Mouse (Mus musculus) lung, postnatal 0 days (tissue): Measurements from ENCODE around the gene Dhdh. TPM values are rescaled to one million over a fixed set of nuclear protein-coding genes. Genes with fewer than 3 reads are reported as not detected.

Source experiments
- ATAC-seq: fragments of 200-750 bp; cut with Nextera tagmentation; 2 replicates; pipeline ENCODE4 v1.8.0; 2017; ENCODE audit warnings: moderate library complexity
- DNase-seq: peaks from one replicate; pipeline ENCODE4 v3.0.0-alpha.2; 2016; ENCODE audit warnings: low spot score
- H3K27ac ChIP-seq: fragments of 300-500 bp; sonication (generic); 2 replicates; pipeline ENCODE4 v1.5.1; 2014; ENCODE audit warnings: antibody characterized with exemption, mild to moderate bottlenecking, low read length, mixed read lengths
- H3K27me3 ChIP-seq: fragments of 300-500 bp; sonication (generic); replicated peaks from 2 replicates; pipeline ENCODE4 v1.6.1; 2014; ENCODE audit warnings: low read length, mixed read lengths; ENCODE audit not compliant: insufficient read depth
- H3K36me3 ChIP-seq: fragments of 300-500 bp; sonication (generic); 2 replicates; pipeline ENCODE4 v1.6.1; 2014; ENCODE audit warnings: low read length, mixed read lengths; ENCODE audit not compliant: insufficient read depth
- H3K4me1 ChIP-seq: fragments of 300-500 bp; sonication (generic); 2 replicates; pipeline ENCODE4 v1.6.1; 2014; ENCODE audit warnings: antibody characterized with exemption, low read depth, low read length, mixed read lengths; ENCODE audit not compliant: insufficient read depth
- H3K4me2 ChIP-seq: fragments of 300-500 bp; sonication (generic); replicated peaks from 2 replicates; pipeline ENCODE4 v1.6.1; 2014; ENCODE audit warnings: low read depth, mild to moderate bottlenecking, low read length, moderate library complexity, mixed read lengths
- H3K4me3 ChIP-seq: fragments of 300-500 bp; sonication (generic); 2 replicates; pipeline ENCODE4 v1.5.1; 2014; ENCODE audit warnings: low read depth, low read length
- H3K9ac ChIP-seq: fragments of 300-500 bp; sonication (generic); replicated peaks from 2 replicates; pipeline ENCODE4 v1.6.1; 2014; ENCODE audit warnings: low read depth, mild to moderate bottlenecking
- H3K9me3 ChIP-seq: fragments of 300-500 bp; sonication (generic); 2 replicates; pipeline ENCODE4 v1.6.1; 2016; ENCODE audit warnings: low read length, mixed read lengths
- CTCF ChIP-seq: IDR thresholded peaks from 2 replicates; pipeline ENCODE4 v1.5.1; 2016; ENCODE audit warnings: antibody characterized with exemption, mild to moderate bottlenecking
- EP300 ChIP-seq: IDR thresholded peaks from 2 replicates; pipeline ENCODE4 v1.6.1; 2016; ENCODE audit warnings: antibody characterized with exemption, mild to moderate bottlenecking, control low read depth
- WGBS: fragments of 180-500 bp; shearing (Covaris S2); extraction: QIAGEN DNeasy Blood & Tissue Kit; methylation state at CpG from one replicate; pipeline ENCODE4 v1.1.7; 2014; 5-methylcytosine and 5-hydroxymethylcytosine counted together
- polyA plus RNA-seq: library from polyadenylated mRNA; unstranded; fragments of >200 nt; fragmentation: Nextera tagmentation; extraction: Ambion mirVana; gene quantifications from 2 replicates; pipeline ENCODE4 v1.2.1, GENCODE M21; 2015

Gene Dhdh
- polyA plus RNA-seq, 1 experiment from 2014 or later = 3.5 TPM

DNA sequence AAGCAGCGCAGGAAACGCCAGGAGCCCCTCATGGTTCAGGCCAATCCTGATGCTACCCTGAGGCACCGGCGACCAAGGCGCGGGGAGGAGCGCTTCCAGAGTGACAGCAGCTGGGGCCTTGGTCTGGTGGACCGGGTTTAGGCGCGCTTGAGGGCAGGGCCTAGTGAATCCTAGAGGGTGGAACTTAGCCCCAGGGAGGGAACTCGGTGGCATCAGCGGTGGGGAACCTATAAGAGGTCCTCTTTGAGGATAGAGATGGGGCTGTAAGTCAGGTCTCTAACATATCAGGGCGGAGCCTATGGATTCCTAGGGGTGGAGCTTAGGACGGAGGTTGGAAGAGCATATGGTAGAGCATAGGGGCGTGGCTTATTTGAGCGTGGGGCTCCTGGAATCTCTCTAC, 26.8 kb upstream of the Dhdh start:
- H3K27ac ChIP-seq = no peak overlapping the region
- ATAC-seq = peak; percentile 32
- H3K4me2 ChIP-seq = peak overlapping the region; percentile 14; the same call in 1 of the 2 replicates
- H3K9me3 ChIP-seq = no peaks in the 10 kb centered on the region
- DNase-seq = peak; percentile 81
- 39% methylated on average over 16 of the region's 16 CpGs for WGBS
- H3K9ac ChIP-seq = no peak overlapping the region
- no peak overlapping the region for H3K4me3 ChIP-seq
- no peaks in the 10 kb centered on the region for H3K4me1 ChIP-seq
- no peaks in the 10 kb centered on the region for H3K27me3 ChIP-seq
- TF ChIP-seq CTCF = no peak
- TF ChIP-seq EP300 = no peak
- H3K36me3 ChIP-seq = no peaks in the 10 kb centered on the region

DNA sequence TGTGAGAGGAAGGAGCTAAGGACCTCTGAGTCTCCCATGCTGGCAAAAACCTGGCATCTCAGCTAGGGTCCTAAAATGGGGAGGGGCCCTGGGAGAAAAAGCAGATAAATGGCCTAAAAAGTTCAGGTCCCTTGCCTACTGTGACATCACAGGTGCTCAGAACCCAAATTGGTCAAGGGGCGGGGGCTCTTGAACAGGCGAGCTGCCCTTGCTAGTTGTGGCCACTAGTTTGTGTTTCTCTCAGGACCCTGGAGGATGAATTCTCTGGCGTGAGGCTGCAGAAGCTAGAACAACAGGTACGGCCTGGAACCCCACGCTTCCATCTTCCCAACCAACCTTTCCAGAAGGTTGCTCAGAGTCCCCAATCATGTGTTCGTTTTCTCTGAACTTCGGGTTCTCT, 25.8 kb upstream of the Dhdh start:
- DNase-seq = no peak

DNA sequence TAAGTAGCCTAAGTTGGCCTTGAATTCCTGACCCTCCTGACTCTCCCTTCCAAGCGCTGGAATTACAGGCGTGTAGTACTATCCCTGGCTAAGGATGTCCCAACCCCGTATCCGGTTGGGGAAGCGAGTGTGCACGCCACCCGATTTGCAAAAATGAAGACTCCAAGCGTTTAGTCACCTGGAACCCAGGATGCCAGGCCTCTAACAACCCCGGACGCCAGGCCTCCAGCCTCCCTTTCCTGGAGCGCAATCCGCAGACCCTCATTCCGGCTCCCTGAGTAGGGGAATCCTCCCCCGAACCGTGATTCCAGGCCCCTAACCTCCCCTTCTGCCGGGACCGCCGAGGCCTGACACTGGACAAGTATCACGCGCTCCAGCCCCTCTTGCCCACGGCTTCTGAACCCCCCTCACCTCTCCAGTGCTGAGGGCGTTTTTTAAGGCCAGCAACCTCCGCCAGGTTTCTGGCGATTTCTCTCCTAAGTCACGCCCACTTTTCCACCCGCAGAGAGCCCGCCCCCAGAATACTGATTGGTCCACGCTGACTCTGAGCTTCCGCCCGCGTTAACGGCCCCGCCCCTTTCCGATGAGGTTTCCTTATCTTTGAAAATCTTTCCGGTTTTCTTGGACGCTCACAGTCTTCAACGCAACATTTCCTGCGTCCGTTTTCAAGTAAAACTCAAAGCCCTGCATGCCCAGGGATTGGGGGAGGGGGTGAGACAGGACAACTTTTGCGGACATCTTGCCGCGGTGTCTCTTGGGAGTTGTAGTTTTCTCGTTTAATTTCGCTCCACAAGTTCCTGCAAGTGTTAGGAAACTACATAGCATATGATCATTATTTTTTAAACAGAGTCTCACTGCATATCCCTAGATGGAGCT, 21.5 kb upstream of the Dhdh start, which contains the start of gene Nucb1:
Gene Nucb1, minus strand, starts transcription at position 495 of the 876 bp plus-strand sequence.
- ATAC-seq (peak; percentile 95), DNase-seq (peak; percentile 98)
- Histone ChIP-seq H3K4me3 (peak within 1 kb of the TSS; percentile 79), H3K4me2 (peak within 1 kb of the TSS; percentile 74), H3K9ac (peak within 1 kb of the TSS; percentile 72), H3K27me3 (no peaks in the 10 kb centered on the region), H3K27ac (peak within 1 kb of the TSS; percentile 88), H3K9me3 (no peaks in the 10 kb centered on the region), H3K4me1 (peaks cover 8% of the 10 kb centered on the region; the same call in 1 of the 2 replicates), H3K36me3 (no peaks in the 10 kb centered on the region)
- WGBS = under 1% methylated on average over 44 of the region's 44 CpGs
- TF ChIP-seq EP300 = peak; percentile 75
- TF ChIP-seq CTCF = no peak

More for the DNA sequence above, 25.8 kb upstream of the Dhdh start:
- Histone ChIP-seq H3K9me3 (no peaks in the 10 kb centered on the region), H3K9ac (no peak overlapping the region), H3K27ac (no peak overlapping the region), H3K36me3 (no peaks in the 10 kb centered on the region), H3K4me2 (no peak overlapping the region), H3K4me1 (peaks cover 2% of the 10 kb centered on the region; the same call in 1 of the 2 replicates), H3K27me3 (no peaks in the 10 kb centered on the region), H3K4me3 (no peak overlapping the region)
- TF ChIP-seq CTCF = no peak
- no peak for TF ChIP-seq EP300
- 79% methylated on average over 7 of the region's 7 CpGs for WGBS
- ATAC-seq = no peak

DNA sequence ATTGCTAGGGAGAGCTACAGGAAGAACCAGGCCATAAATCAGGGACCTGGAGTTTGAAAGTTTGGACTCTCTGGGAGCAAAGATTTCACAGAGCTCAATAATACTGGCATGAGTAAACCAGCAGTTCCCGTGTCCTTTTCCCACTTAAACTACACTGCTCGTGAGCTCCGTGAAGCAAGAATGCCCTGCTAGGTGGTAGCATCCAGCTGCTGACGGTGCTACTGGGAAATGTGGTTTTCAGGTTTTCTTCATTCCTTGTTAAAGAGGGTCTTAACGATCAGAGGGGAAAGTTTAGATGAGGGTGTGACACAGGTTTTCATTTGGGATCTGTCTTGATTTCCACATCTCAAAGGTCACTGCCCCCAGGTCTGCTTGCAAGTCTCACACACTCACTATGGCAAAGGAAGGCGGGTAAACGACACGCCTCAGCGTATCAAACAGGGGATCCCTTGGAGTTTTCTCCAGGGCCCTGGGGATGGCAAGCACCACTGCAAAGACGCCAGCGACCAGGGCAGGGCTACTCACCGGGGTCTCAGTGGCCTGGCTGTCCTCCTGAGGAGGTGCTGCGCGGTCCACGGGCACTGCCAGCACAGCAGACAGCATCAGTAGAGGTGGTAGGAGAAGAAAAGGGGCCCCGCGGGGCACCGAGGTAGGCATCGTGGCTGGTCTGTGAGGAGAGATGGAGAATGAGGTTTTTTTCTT, 20.7 kb upstream of the Dhdh start:
- H3K4me3 ChIP-seq = peak overlapping the region; percentile 79
- no peaks in the 10 kb centered on the region for H3K27me3 ChIP-seq
- DNase-seq (no peak), ATAC-seq (peak; percentile 1; the same call in 1 of the 2 replicates)
- 24% methylated on average over 19 of the region's 19 CpGs for WGBS
- TF ChIP-seq CTCF = no peak
- no peak for TF ChIP-seq EP300
- H3K9ac ChIP-seq = peak overlapping the region; percentile 72
- H3K36me3 ChIP-seq = no peaks in the 10 kb centered on the region; the same call in 1 of the 2 replicates
- H3K9me3 ChIP-seq = no peaks in the 10 kb centered on the region
- H3K4me2 ChIP-seq = peak overlapping the region; percentile 74
- H3K4me1 ChIP-seq = peaks cover 8% of the 10 kb centered on the region; the same call in 1 of the 2 replicates
- peak overlapping the region; percentile 88; the same call in 1 of the 2 replicates for H3K27ac ChIP-seq

DNA sequence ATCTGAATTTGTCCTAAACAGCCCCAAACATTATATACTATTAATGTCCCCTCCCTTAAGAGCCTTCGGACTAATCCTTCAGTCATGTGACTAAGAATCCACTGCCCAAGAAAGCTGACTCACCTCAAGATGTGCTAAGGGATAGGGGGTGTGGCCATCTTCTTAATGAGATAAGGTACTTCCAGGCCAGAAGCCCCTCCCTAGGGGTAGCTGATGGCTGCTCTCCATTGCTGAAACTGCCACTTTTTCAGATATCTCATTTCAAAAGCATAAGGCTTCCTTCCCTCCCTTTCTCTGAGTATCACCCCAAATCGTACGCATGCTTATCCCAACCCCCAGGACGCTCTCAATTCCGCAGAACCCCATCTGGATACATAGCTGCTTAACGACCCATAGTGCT, 20.0 kb upstream of the Dhdh start:
- no peaks in the 10 kb centered on the region for H3K9me3 ChIP-seq
- no peak overlapping the region for H3K4me3 ChIP-seq
- H3K27me3 ChIP-seq = no peaks in the 10 kb centered on the region
- TF ChIP-seq EP300 (no peak), CTCF (no peak)
- H3K4me1 ChIP-seq = peaks cover 8% of the 10 kb centered on the region; the same call in 1 of the 2 replicates
- ATAC-seq (no peak), DNase-seq (no peak)
- H3K4me2 ChIP-seq = no peak overlapping the region; the same call in 1 of the 2 replicates
- no peaks in the 10 kb centered on the region; the same call in 1 of the 2 replicates for H3K36me3 ChIP-seq
- H3K9ac ChIP-seq = no peak overlapping the region
- 75% methylated on average over 6 of the region's 6 CpGs for WGBS
- no peak overlapping the region for H3K27ac ChIP-seq

DNA sequence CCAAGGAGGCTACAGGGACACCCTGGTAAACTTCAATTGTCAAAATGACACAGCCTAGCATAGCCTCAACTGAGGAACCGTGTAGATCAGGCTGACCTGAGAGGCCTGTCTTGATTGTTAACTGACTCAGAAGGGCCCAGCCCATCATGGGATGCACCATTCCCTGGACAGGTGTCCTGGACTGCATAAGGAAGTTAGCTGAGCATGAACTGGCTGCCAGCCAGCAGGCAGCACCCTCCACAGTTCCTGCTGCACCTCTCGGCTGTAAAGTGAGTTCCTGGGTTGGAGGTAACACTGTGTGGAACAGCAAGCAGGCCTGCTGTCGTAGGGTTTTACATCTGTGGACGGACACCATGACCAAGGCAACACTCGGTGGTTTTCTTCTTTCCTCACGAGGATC, 19.0 kb upstream of the Dhdh start:
- Histone ChIP-seq H3K27me3 (no peaks in the 10 kb centered on the region), H3K9ac (no peak overlapping the region), H3K4me3 (no peak overlapping the region), H3K36me3 (no peaks in the 10 kb centered on the region; the same call in 1 of the 2 replicates), H3K9me3 (no peaks in the 10 kb centered on the region), H3K27ac (no peak overlapping the region), H3K4me2 (no peak overlapping the region), H3K4me1 (peaks cover 8% of the 10 kb centered on the region; the same call in 1 of the 2 replicates)
- 79% methylated on average over 6 of the region's 6 CpGs for WGBS
- DNase-seq = no peak
- TF ChIP-seq CTCF (no peak), EP300 (no peak)
- ATAC-seq = no peak
